Mouse (Mus musculus): ENCODE measurements around the gene Ifi213.
"Not testable (repeated sequence)": the region's sequence is repeated elsewhere in the genome, so short reads cannot be mapped to it uniquely, and the experiment has no call there.

The Ifi213 gene

DNA sequence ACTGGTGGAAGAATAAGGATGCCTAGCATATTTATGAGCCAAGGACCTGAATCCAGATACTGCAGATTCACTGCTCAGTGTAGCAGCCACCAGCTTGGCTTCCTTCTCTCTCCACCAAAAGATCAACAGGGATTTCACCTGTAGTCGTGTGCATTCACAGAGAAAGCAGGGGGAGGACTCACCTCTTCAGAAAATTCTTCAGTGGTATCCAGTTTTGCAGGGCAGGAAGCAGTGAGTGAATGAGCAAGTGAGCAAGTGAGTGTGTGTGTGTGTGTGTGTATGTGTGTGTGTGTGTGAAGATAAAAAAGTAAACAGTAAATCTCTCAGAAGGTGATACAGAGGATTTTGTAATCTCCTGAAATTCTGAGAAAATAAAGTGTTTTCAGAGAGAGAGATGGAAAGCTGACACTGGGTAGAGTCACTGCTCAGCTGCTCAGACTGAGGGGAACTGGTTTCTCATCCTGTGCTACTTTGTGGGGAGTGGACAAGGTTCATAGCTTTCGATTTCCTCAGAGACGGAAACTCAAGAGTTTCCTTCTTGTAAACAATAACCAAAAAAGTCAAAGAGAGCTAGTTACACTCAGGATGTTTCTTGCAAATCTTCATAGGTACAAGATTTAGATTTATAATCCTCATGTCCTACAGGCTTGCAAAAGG is at the start of gene Ifi213:
Gene Ifi213, minus strand, starts transcription at position 437 of the 657 bp plus-strand sequence.
- DNase-seq (ENCODE audit: low spot score), result not testable (repeated sequence)

DNA sequence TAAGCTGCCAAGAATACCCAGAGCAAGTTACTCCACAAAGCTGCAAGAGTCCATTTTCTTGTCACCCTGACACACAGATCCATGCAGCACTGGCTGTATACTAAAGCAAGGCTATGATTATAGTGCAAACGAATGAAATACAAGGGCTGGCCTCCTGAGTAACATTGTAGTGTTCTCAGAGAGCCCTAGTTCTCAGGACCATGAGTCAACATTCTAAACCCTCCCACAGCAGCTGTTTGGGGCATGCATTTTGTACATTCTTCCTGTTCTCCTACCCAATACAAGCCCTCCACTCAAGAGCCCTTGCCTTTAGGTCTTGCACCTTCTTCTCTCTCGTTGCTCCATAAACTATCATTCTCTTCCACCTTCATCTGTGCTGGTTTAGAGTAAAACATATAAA is 46.3 kb upstream of the Ifi213 start:
- DNase-seq (ENCODE audit: low spot score), result no peak

DNA sequence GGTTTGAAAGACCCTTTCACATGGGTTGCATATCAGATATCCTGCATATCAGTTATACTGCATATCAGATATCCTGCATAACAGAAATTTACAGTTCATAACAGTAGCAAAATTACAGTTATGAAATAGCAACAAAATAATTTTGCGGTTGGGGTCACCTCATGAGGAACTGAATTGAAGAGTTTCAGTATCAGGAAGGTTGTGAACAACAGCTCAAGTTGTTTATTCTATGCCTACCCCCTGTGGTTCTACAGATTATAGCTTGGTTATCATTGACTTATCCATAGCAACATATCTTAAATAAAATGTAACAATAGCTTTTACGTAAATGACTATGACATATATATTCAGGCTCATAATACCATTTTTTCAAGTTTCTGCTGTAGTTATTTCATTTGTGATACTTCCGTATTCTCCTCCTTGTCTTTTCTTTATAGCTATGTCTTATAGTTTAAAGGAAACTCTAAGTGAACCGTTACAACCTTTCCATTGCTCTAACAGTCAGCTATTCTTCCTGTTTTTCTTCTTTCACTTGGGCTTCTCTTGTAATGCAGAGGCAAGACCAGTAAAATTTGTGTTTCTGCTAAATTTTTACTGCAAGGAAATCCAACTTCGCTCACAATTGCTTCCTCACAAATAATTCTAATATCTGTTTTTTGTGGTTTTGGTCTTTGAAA is 35.0 kb upstream of the Ifi213 start:
- DNase-seq (ENCODE audit: low spot score), result no peak

DNA sequence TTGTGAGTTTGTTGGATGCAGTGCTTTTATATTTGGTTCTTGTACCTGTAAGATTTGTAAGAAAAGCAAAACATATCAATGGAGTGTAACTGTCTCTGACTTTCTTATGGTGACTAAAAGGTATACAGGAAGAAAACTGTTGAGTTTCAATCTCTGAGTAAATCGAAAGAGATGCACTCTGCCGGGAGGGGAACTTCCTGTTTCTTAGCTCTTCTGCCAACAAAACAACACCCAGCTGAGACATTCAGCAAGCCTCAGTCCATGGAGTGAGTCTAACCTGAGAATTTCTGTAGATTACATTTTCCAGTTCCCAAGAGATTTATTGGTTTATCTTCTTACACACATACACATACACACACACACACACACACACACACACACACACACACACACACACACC is 31.5 kb upstream of the Ifi213 start, which contains the start of gene Ifi209:
Gene Ifi209, plus strand, starts transcription at position 296 of the 400 bp plus-strand sequence.
- DNase-seq (ENCODE audit: low spot score), result peak; percentile 1

DNA sequence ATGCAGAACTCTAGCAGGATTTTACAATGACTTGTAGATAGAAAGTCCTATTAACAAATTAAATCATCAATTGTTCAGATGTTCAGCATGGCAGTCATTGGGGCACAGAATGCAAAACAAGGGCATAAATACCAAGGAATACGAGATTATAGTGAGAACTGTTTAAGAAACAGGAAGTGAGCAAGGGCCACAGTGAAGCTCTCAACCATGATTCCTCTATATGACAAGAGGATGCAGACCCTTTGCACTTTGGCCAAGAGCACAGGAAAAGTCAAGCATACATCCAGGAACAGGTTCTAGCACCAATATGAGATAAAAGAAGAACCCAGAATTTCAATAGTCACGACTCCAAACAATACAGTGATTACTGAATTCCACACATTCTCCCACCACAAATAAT is 27.6 kb upstream of the Ifi213 start:
- DNase-seq (ENCODE audit: low spot score), result no peak

DNA sequence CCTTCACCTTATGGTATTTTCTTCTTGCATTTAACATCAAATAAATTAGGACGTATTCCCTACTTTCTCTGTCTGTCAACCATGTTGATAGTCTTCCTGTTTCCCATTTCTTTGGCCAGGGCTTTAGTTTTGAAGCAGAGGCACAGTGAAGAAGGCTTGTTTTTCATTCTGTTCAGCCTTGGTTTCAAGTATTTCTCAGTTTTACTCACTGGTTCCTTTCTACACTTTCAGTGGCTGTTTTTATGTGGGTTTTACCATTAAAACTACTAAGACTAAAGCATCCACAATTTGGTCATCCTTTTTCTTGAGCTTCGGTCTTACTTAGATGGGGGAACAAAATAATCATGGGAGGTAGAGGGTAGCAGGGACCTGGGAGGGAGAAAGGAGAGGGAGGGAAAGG is 25.0 kb upstream of the Ifi213 start:
- DNase-seq (ENCODE audit: low spot score), result no peak

DNA sequence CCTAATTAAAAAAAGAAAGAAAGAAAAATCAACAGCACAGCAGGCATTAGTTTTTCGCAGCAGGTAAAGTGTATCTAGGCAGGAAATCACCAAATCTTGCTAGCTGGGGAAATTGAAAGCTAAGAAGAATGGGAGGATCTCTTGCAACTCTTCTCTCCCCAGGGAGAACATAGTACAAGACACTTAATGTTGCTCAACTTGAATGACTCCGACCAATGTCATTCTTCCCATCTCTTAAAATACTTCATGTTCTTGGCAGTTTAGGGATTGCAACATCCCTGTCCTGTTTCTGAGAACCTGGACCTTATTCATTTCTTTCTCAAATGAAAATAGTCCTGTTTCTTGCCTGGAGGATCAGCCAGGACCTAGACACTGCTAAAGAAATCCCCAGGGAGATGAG is 23.1 kb upstream of the Ifi213 start:
- not testable (repeated sequence) for DNase-seq (ENCODE audit: low spot score)

DNA sequence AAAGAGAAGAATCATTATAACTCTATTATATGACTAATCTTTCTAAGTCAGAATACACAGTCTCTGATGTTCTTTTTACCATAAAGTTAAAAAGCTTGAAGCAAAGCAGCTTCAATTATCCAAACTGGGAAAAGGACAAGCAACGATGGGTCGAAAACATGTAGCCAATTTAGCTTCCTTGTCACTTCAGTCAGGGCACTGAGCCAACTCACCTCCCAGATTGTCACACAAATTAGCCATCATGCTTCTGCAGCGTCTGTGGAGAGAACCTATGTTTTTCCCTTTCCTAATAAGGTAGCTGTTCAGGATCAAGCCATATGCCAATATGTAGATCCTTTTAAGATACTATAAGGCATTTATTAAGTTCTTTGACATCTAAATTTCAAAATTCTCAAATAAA is 11.2 kb upstream of the Ifi213 start:
- not testable (repeated sequence) for DNase-seq (ENCODE audit: low spot score)

DNA sequence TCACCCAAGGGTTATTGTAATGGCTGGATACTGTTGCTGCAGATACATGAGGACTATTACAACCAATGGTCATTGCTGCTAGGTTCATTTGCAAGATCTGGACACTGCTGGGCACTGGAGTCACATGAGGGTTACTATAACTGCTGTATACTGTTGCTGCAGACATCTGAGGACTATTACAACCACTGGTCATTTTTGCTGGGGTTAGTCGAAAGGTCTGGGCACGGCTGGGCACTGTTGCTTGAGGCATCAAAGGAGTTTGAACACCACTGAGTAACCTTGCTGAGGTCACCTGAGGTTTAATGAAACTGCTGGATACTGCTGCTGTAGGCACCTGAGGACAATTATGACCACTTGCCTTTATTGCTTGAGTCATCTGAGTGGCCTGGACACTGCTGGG is 9.4 kb downstream of the Ifi213 start:
- DNase-seq (ENCODE audit: low spot score), result not testable (repeated sequence)

DNA sequence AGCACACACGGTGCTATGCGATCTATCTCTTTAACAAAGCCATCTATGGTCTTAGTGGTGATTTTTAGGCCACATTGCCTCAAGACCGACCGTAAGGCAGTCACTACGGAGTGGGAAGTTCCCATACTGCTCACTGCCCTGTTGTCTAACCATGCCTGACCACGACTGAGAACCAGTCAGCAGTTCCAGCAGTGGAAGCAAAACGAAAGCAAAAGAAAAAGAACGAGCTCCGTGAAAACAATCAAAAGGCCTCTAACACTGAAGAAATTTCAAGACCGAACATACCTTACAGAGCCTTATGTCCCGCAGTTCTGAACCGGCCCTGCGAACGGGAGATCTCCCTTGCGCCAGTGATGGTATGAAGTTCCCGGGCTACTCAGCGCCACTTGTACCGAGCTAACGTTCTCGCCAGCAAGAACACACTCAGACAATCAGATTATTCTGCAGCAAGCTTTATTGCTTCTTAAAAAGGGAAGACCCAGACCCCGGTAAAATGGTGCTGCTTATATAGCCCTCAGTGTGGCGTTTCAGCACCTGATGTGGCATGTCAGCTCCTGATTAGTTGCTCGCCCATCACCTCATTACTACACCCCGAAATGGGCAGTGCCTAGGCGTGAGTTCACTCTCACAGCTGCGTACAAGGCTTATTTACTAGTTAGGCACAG is 19.0 kb downstream of the Ifi213 start:
- no peak for DNase-seq (ENCODE audit: low spot score)

DNA sequence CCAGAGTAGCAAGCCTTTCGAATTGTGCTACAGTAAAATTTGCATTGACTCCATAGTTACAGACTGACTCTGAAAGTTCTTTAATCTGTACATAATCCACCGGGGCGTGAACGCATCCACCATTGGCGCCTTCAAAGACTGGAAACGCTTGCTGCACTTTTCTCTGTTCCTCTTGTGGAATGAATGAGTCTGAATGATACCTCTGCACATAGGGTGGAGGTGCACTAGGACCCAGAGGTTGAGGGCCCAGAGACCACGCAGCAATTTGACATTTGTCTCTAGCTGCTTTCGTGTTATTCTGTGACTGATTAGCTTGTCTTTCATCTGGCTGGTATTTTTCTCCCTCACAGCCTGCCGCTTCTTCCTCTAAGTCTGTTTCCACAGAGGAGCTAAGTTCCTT is 20.0 kb downstream of the Ifi213 start:
- DNase-seq (ENCODE audit: low spot score), result no peak

DNA sequence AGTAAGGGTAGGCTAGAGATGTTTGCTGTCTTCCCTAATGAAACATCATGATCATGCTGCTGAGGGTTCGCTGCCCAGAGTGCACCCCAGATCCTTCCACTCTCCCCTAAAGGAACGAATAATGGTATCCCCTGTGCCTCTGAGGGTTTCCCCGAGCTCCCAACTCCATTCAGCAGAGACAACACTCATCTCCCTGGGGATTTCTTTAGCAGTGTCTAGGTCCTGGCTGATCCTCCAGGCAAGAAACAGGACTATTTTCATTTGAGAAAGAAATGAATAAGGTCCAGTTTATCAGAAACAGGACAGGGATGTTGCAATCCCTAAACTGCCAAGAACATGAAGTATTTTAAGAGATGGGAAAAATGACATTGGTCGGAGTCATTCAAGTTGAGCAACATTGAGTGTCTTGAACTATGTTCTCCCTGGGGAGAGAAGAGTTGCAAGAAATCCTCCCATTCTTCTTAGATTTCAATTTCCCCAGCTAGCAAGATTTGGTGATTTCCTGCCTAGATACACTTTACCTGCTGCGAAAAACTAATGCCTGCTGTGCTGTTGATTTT is 48.5 kb downstream of the Ifi213 start:
- not testable (repeated sequence) for DNase-seq (ENCODE audit: low spot score)

DNA sequence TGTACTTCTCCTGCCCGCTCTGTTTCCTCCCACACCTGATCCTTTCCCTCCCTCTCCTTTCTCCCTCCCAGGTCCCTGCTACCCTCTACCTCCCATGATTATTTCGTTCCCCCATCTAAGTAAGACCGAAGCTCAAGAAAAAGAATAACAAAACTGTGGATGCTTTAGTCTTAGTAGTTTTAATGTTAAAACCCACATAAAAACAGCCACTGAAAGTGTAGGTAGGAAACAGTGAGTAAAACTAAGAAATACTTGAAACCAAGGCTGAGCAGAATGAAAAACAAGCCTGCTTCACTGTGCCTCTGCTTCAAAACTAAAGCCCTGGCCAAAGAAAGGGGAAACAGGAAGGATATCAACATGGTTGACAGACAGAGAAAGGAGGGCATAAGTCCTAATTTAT is 50.3 kb downstream of the Ifi213 start:
- DNase-seq (ENCODE audit: low spot score), result not testable (repeated sequence)

DNA sequence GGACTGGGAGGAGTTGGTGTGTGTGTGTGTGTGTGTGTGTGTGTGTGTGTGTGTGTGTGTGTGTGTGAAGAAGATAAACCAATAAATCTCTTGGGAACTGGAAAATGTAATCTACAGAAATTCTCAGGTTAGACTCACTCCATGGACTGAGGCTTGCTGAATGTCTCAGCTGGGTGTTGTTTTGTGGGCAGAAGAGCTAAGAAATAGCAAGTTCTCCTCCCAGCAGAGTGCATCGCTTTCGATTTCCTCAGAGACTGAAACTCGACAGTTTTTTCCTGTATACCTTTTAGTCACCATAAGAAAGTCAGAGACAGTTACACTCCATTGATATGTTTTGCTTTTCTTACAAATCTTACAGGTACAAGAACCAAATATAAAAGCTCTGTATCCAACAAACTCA is 63.3 kb downstream of the Ifi213 start, which contains the start of gene Ifi214:
Gene Ifi214, minus strand, starts transcription at position 167 of the 400 bp plus-strand sequence.
- DNase-seq (ENCODE audit: low spot score), result not testable (repeated sequence)

DNA sequence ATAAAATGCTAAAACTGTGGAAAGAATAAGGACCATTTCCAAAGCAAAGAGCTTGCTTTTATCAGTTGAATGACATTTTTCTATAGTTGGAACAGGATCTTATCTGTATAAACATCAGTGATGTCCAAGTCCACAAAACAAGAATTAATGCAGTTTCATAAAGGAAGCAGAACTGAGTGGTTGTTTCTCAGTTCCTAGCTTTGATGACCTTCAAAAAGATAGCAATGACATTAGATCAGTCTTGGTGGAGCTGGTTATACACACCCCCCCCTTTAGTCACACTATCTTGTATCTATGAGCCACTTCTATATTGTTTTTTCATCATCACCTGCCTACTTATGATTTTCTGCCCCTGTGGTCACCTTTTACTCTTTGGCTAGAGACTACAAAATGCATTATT is 77.6 kb downstream of the Ifi213 start:
- DNase-seq (ENCODE audit: low spot score), result no peak
